Mouse (Mus musculus) cerebellum, adult (tissue): ENCODE data around the gene Enpp1.

Experiments
- ATAC-seq: cut with Nextera tagmentation; 2 replicates; pipeline ENCODE4 v1.9.2; 2017; ENCODE audit warnings: mild to moderate bottlenecking, moderate library complexity, mixed read lengths; ENCODE audit not compliant: insufficient number of reproducible peaks, low FRiP score, low TSS enrichment

The Enpp1 gene

DNA sequence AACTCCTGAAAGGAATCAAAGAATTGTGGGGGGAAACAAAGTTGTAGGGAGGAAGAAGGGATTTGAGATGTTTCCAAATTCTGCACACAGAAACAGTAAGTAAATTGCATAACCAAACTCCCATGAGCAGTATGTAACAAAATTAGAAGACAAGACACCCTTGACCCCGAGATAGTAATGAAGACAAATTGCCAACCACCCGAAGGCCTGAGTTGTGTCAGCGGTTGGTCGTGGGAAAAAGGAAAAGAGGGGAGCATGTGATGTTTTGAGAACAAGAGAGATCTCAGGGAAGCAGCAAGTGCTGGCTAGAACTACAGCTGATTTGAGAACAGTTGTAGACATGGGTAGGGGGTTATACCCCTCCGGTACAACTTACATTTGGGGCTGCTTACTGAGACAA, 112.2 kb downstream of the Enpp1 start:
- ATAC-seq: no peak

DNA sequence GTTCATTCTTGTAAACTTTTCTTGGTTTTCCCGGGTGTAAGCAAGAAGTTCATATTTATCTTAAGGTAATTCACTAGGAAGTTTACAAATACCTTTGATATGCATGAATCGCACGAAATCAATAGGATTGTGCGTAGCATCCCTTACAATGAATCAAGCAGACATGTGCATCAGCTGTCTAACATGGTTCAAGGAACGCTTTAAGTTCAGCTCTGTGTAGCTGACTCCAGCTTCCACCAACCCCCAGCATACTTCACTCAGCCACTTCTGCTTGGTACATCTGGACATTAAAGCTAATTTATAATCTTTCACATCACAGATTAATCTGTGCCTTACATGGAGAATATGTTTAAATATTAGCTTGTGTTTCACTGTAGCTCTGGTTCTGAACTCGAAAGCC, 113.3 kb downstream of the Enpp1 start:
- no peak for ATAC-seq

GRCm38 (mm10) chr10:24597789-24598188, 114.2 kb downstream of the Enpp1 start:
- ATAC-seq: no peak

DNA sequence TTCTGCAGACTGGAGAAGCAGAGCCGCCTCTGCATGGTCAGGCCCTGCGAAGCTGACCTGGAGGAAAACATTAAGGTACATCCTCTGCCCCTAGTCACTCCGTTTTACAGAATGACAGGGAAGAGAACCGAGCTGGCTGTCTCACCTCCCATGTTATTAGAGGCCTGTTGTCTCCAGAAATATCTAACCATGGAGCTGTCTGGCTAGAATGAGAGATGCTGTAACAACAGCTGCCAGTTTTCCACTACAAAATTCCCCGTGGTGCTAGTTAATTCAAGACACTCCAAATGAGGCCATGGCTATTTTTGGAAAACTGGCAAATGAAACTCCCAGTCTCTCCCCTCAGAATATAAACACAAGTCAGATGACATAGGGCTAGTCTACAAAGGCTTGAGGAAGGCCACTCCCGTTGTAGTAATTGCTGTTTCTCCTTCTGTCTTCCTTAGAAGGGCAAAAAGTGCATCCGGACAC, 115.1 kb downstream of the Enpp1 start:
- no peak for ATAC-seq

DNA sequence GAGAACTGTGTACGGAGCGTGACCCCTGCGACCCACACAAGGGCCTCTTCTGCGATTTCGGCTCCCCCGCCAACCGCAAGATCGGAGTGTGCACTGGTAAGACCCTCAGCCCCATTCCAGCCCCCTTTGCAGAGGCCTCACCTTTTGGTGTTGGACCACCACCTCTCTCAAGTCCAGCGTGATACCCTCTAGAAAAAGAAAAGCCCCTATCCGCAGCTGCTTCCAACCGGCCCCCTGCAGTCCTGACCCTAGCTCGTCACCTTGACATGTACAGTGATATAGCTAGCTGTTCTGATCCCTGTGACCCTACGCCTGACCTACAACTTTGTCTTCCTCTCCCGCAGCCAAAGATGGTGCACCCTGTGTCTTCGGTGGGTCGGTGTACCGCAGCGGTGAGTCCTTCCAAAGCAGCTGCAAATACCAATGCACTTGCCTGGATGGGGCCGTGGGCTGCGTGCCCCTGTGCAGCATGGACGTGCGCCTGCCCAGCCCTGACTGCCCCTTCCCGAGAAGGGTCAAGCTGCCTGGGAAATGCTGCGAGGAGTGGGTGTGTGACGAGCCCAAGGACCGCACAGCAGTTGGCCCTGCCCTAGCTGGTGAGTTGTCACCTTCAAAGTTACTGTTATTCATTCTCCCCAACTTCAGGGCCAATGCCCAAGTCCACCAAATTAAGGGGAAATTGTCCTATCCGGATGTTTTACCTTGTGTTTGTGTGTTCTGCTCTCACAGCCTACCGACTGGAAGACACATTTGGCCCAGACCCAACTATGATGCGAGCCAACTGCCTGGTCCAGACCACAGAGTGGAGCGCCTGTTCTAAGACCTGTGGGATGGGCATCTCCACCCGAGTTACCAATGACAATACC, 115.7 kb downstream of the Enpp1 start:
- ATAC-seq: peak; percentile 4; the same call in 1 of the 2 replicates

GRCm38 (mm10) chr10:24595250-24596002, 116.5 kb downstream of the Enpp1 start, which contains the start of gene Ccn2:
Ccn2 (plus strand) TSS chr10:24595442.
- 0 out of 2 replicates have a peak, but pooled peaks have one; percentile 17 for ATAC-seq

GRCm38 (mm10) chr10:24593556-24593955, 118.4 kb downstream of the Enpp1 start:
- no peak for ATAC-seq

DNA sequence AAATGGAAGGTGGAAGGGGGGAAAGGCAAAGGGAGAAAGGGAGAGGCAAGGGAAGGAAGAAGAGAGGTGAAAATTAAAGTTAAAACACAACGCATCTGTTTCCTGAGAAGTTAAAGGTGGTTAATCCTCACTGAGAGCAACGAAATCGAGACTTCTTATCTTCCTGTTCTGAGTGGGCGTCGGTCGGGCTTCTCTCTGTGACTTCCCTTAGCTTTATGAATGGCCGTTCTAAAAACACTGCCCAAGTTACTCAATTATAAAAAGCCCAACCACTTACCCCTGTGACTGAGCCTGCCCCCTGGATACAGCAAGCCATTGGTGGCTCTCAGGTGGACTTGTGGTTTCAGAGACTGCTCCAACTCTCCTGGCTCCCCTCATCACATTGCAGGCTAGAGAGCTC, 119.0 kb downstream of the Enpp1 start:
- no peak for ATAC-seq

GRCm38 (mm10) chr10:24592318-24592717, 119.6 kb downstream of the Enpp1 start:
- ATAC-seq: no peak

GRCm38 (mm10) chr10:24591741-24592140, 120.2 kb downstream of the Enpp1 start:
- ATAC-seq: no peak

DNA sequence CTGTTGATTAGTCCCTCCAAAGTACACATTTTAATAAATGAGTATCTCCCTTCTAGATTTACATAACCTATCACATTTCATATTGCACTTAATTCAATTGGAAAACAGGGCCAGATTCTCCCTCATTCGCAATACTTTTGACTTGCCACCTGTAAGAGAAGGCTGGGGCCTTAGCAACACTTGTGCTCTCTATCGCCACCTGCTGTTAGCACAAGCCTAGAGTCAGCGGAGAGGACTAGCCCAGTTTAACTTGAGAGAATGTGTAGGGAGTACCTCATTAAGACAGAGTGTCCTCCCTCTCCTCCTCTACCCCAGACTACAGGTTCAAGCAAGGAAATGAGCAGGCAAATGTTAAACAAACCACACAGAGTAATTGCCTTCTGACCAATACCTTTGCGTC, 120.8 kb downstream of the Enpp1 start:
- peak; percentile 65; the same call in 1 of the 2 replicates for ATAC-seq

GRCm38 (mm10) chr10:24590546-24590945, 121.4 kb downstream of the Enpp1 start:
- no peak for ATAC-seq

GRCm38 (mm10) chr10:24589238-24589637, 122.7 kb downstream of the Enpp1 start:
- ATAC-seq: no peak

GRCm38 (mm10) chr10:24588824-24589223, 123.1 kb downstream of the Enpp1 start:
- no peak for ATAC-seq
